Mouse (Mus musculus) lung, embryonic 14.5 days (tissue): ENCODE measurements at regions not wholly inside any gene's neighbourhood (a gene's known extent, or its start where the extent isn't known, plus 50 kb on each side); places are given as distances from the start of the nearest gene placed in this dataset.
A peak's percentile ranks its signal among the peaks of the same experiment; 100 is the strongest.

Experiments
- ATAC-seq: fragments of 200-750 bp; cut with Nextera tagmentation; 2 replicates; pipeline ENCODE4 v1.8.0; 2017; ENCODE audit warnings: mild to moderate bottlenecking, moderate TSS enrichment, moderate library complexity; ENCODE audit not compliant: insufficient read depth
- DNase-seq: peaks from one replicate; pipeline ENCODE4 v3.0.0-alpha.2; 2015
- H3K27ac ChIP-seq: fragments of 300-500 bp; sonication (generic); 2 replicates; pipeline ENCODE4 v1.5.1; 2014; ENCODE audit warnings: low read depth, mild to moderate bottlenecking, moderate library complexity
- H3K27me3 ChIP-seq: fragments of 300-500 bp; sonication (generic); 2 replicates; pipeline ENCODE4 v1.6.1; 2014; ENCODE audit warnings: low read length, control low read depth; ENCODE audit not compliant: insufficient read depth
- H3K36me3 ChIP-seq: fragments of 300-500 bp; sonication (generic); 2 replicates; pipeline ENCODE4 v1.6.1; 2014; ENCODE audit warnings: control low read depth; ENCODE audit not compliant: insufficient read depth
- H3K4me1 ChIP-seq: fragments of 300-500 bp; sonication (generic); 2 replicates; pipeline ENCODE4 v1.6.1; 2014; ENCODE audit warnings: antibody characterized with exemption, control low read depth; ENCODE audit not compliant: insufficient read depth
- H3K4me2 ChIP-seq: fragments of 300-500 bp; sonication (generic); 2 replicates; pipeline ENCODE4 v1.6.1; 2014; ENCODE audit warnings: mild to moderate bottlenecking
- H3K4me3 ChIP-seq: fragments of 300-500 bp; sonication (generic); 2 replicates; pipeline ENCODE4 v1.5.1; 2014; ENCODE audit warnings: low read depth, low read length
- H3K9ac ChIP-seq: fragments of 300-500 bp; sonication (generic); 2 replicates; pipeline ENCODE4 v1.6.1; 2014
- H3K9me3 ChIP-seq: fragments of 300-500 bp; sonication (generic); 2 replicates; pipeline ENCODE4 v1.6.1; 2016; ENCODE audit warnings: low read depth, low read length, control low read depth
- CTCF ChIP-seq: IDR thresholded peaks from 2 replicates; pipeline ENCODE4 v1.5.1; 2016; ENCODE audit warnings: antibody characterized with exemption, low read depth
- WGBS: fragments of 180-500 bp; shearing (Covaris S2); extraction: QIAGEN DNeasy Blood & Tissue Kit; methylation state at CpG from one replicate; pipeline ENCODE4 v1.1.7; 2014; 5-methylcytosine and 5-hydroxymethylcytosine counted together

DNA sequence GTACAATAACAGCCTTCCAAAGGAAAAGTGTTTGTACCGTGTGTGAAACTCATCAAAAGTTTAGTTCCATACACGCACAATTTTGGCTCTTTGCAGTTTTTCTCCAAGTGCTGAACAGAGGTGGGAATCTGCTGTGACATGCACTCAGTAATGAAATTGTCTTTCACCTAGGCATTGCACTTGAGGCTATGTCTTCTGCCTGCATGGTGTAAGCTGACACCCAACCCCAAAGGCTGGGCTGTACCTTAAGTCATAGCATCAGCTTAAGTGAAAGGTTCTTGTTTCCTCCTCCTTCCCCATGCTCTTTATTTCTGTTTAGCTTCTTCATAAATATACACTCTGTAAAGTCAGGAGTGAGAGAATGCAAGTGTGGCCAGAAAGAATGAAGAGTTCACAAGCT, 313.1 kb downstream of the Spry2 start:
- 88% methylated on average over 2 of the region's 2 CpGs for WGBS
- no peak for TF ChIP-seq CTCF
- H3K27ac ChIP-seq, result no peak overlapping the region
- H3K36me3 ChIP-seq, result no peaks in the 10 kb centered on the region
- H3K4me1 ChIP-seq, result no peaks in the 10 kb centered on the region
- no peak for ATAC-seq
- no peak for DNase-seq
- no peak overlapping the region for H3K4me3 ChIP-seq
- H3K27me3 ChIP-seq, result no peaks in the 10 kb centered on the region
- no peak overlapping the region for H3K4me2 ChIP-seq
- no peaks in the 10 kb centered on the region for H3K9me3 ChIP-seq
- H3K9ac ChIP-seq, result no peak overlapping the region

- Histone ChIP-seq H3K9me3 (no peaks in the 10 kb centered on the region), H3K4me2 (no peak overlapping the region), H3K27ac (no peak overlapping the region), H3K36me3 (no peaks in the 10 kb centered on the region), H3K9ac (no peak overlapping the region), H3K4me1 (no peaks in the 10 kb centered on the region), H3K4me3 (no peak overlapping the region), H3K27me3 (no peaks in the 10 kb centered on the region)
- TF ChIP-seq CTCF, result no peak
- no peak for DNase-seq
- no peak for ATAC-seq
- WGBS, result 27% methylated on average over 4 of the region's 4 CpGs
Measured at GRCm38 (mm10) chr14:105576266-105576665, 317.9 kb downstream of the Ndfip2 start.

- H3K9me3 ChIP-seq, result no peaks in the 10 kb centered on the region
- no peaks in the 10 kb centered on the region for H3K36me3 ChIP-seq
- no peak overlapping the region for H3K27ac ChIP-seq
- no peaks in the 10 kb centered on the region for H3K4me1 ChIP-seq
- H3K4me2 ChIP-seq, result peak overlapping the region; percentile 31
- no peak overlapping the region for H3K4me3 ChIP-seq
- 29% methylated on average over 18 of the region's 18 CpGs for WGBS
- H3K27me3 ChIP-seq, result 0 out of 2 replicates have a peak, but pooled peaks cover 3% of the 10 kb centered on the region
- DNase-seq (peak; percentile 56), ATAC-seq (peak; percentile 87)
- H3K9ac ChIP-seq, result no peak overlapping the region
- no peak for TF ChIP-seq CTCF
Measured at GRCm38 (mm10) chr14:105572036-105572891, 313.9 kb downstream of the Ndfip2 start.

DNA sequence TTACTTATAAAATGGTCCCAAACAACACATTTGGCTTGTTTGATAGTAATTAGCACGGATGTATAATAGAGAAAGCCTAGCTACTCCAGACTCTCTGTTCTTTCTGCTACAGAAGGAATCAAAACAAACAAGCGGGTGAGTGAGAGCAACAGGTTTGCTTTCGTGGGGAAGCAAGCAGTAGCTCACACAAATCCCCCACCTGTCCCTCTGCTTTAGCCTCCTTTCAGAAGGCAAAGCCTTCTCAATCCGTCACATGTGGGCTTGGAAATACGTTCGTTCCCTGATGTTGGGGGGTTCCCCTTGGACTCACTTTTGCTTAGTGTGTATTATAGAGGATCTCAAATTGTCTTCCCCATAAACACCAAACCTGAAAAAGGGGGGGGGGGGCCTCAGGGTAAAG, 311.8 kb downstream of the Ndfip2 start:
- H3K27ac ChIP-seq, result no peak overlapping the region
- ATAC-seq, result no peak
- no peak overlapping the region for H3K9ac ChIP-seq
- H3K4me1 ChIP-seq, result no peaks in the 10 kb centered on the region
- no peak for DNase-seq
- H3K4me3 ChIP-seq, result no peak overlapping the region
- no peak overlapping the region for H3K4me2 ChIP-seq
- H3K27me3 ChIP-seq, result 0 out of 2 replicates have a peak, but pooled peaks cover 3% of the 10 kb centered on the region
- no peaks in the 10 kb centered on the region for H3K9me3 ChIP-seq
- H3K36me3 ChIP-seq, result no peaks in the 10 kb centered on the region
- WGBS, result 69% methylated on average over 6 of the region's 6 CpGs
- no peak for TF ChIP-seq CTCF

DNA sequence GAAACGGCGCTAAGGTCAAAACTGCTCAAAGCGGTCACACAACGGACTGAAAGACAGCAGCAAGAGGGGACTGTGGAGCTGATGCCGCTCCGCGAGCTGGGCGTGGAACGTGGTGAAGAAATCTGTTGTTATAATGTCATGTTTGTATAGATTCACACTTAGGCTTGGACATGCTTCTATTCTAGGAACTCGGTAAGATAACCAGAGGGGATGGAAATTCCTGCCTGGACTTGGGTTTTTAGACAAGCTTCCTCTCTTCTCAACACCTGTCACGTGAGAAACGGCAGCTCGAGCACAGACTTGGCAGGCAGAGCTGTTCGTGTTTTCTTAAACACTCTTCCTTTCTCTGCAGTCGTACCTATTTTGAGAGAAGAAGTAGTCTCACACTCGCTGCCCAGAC, 307.5 kb downstream of the Ndfip2 start:
- 55% methylated on average over 16 of the region's 16 CpGs for WGBS
- H3K27me3 ChIP-seq, result 0 out of 2 replicates have a peak, but pooled peaks cover 3% of the 10 kb centered on the region
- no peak for TF ChIP-seq CTCF
- no peak overlapping the region for H3K27ac ChIP-seq
- ATAC-seq, result no peak
- DNase-seq, result peak; percentile 10
- no peak overlapping the region for H3K4me3 ChIP-seq
- no peaks in the 10 kb centered on the region for H3K4me1 ChIP-seq
- H3K36me3 ChIP-seq, result no peaks in the 10 kb centered on the region
- H3K4me2 ChIP-seq, result peak overlapping the region; percentile 31; the same call in 1 of the 2 replicates
- H3K9ac ChIP-seq, result no peak overlapping the region
- no peaks in the 10 kb centered on the region for H3K9me3 ChIP-seq

DNA sequence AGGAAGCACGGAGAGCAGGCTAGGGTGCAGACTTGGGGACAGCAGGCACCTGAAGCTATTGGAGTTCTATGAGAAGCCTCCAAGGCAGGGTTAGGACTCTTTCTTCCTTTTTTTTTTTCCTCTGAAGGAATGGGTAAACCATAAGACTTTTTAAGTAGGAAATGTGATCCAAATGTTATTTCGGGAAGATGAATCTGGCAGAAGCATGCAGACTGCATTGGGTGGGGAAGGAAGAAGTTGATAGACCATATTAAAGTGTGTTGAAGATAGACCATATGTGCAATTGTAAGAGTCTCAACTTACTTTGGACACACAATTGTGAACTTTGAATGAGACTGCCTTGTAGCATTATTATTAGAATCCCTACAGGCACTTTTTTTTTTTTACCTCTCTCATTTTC, 304.5 kb downstream of the Ndfip2 start:
- DNase-seq, result no peak
- Histone ChIP-seq H3K36me3 (no peaks in the 10 kb centered on the region), H3K9ac (no peak overlapping the region), H3K27ac (no peak overlapping the region), H3K4me2 (no peak overlapping the region), H3K27me3 (no peaks in the 10 kb centered on the region), H3K4me1 (no peaks in the 10 kb centered on the region), H3K4me3 (no peak overlapping the region), H3K9me3 (no peaks in the 10 kb centered on the region)
- 94% methylated on average over 2 of the region's 2 CpGs for WGBS
- no peak for TF ChIP-seq CTCF
- no peak for ATAC-seq

GRCm38 (mm10) chr14:105556813-105557212, 298.4 kb downstream of the Ndfip2 start:
- no peak overlapping the region for H3K9ac ChIP-seq
- no peak for DNase-seq
- 71% methylated on average over 3 of the region's 3 CpGs for WGBS
- no peaks in the 10 kb centered on the region for H3K4me1 ChIP-seq
- H3K36me3 ChIP-seq, result no peaks in the 10 kb centered on the region
- no peak for ATAC-seq
- TF ChIP-seq CTCF, result no peak
- no peak overlapping the region for H3K4me3 ChIP-seq
- H3K9me3 ChIP-seq, result no peaks in the 10 kb centered on the region
- H3K4me2 ChIP-seq, result no peak overlapping the region
- H3K27me3 ChIP-seq, result no peaks in the 10 kb centered on the region
- H3K27ac ChIP-seq, result no peak overlapping the region
